Mouse (Mus musculus): Measurements from ENCODE around the gene Erich2. TPM values are rescaled to one million over a fixed set of nuclear protein-coding genes. Genes with fewer than 3 reads are reported as not detected.
A peak's percentile ranks its signal among the peaks of the same experiment; 100 is the strongest.

Gene Erich2
- total RNA-seq, 2 experiments from 2014 or later: not detected

- intact Hi-C loops (cut with DNase I): loop anchor here (1.0 kb wide), 1 partner anchor 335 kb away; no protein-coding TSS in a partner anchor
These were observed 52.6 kb downstream of the Erich2 start for GRCm38 (mm10) chr2:70561077-70561795.

GRCm38 (mm10) chr2:70562011-70562491 lies 53.4 kb downstream of the Erich2 start:
- intact Hi-C loops (cut with DNase I): no loop called here
- no peak for DNase-seq

More at GRCm38 (mm10) chr2:70561077-70561795, 52.6 kb downstream of the Erich2 start:
- DNase-seq: peak; percentile 49 to 66

GRCm38 (mm10) chr2:70562611-70562980 lies 54.0 kb downstream of the Erich2 start:
- intact Hi-C loops (cut with DNase I): no loop called here
- no peak for DNase-seq

- no peak for DNase-seq
- intact Hi-C loops (cut with DNase I): no loop called here
These were observed 54.5 kb downstream of the Erich2 start for GRCm38 (mm10) chr2:70562981-70563671.

- DNase-seq: no peak
- intact Hi-C loops (cut with DNase I): no loop called here
These were observed 55.4 kb downstream of the Erich2 start for GRCm38 (mm10) chr2:70563721-70564645.

- no peak for DNase-seq
- intact Hi-C loops (cut with DNase I): no loop called here
These were observed 56.2 kb downstream of the Erich2 start for GRCm38 (mm10) chr2:70564646-70565315.

GRCm38 (mm10) chr2:70565651-70566602 lies 57.3 kb downstream of the Erich2 start:
- no peak for DNase-seq
- intact Hi-C loops (cut with DNase I): no loop called here

- intact Hi-C loops (cut with DNase I): no loop called here
- no peak for DNase-seq
These were observed 58.0 kb downstream of the Erich2 start for GRCm38 (mm10) chr2:70566603-70566981.

GRCm38 (mm10) chr2:70567071-70567681 lies 58.6 kb downstream of the Erich2 start:
- intact Hi-C loops (cut with DNase I): no loop called here
- peak in 1 of 2 experiments; percentile 56 for DNase-seq

GRCm38 (mm10) chr2:70567682-70568077 lies 59.1 kb downstream of the Erich2 start:
- no peak for DNase-seq
- intact Hi-C loops (cut with DNase I): no loop called here

- intact Hi-C loops (cut with DNase I): no loop called here
- DNase-seq: no peak
These were observed 59.8 kb downstream of the Erich2 start for GRCm38 (mm10) chr2:70568198-70568941.

- intact Hi-C loops (cut with DNase I): no loop called here
- no peak for DNase-seq
These were observed 63.1 kb downstream of the Erich2 start for GRCm38 (mm10) chr2:70571698-70572097.

GRCm38 (mm10) chr2:70572251-70572650 lies 63.6 kb downstream of the Erich2 start:
- no peak for DNase-seq
- intact Hi-C loops (cut with DNase I): no loop called here

- intact Hi-C loops (cut with DNase I): no loop called here
- no peak for DNase-seq
These were observed 65.1 kb downstream of the Erich2 start for GRCm38 (mm10) chr2:70573544-70574210.

- no peak for DNase-seq
- intact Hi-C loops (cut with DNase I): no loop called here
These were observed 79.6 kb downstream of the Erich2 start for GRCm38 (mm10) chr2:70588200-70588599.

All from heart, postnatal 10 days (tissue).